Mouse (Mus musculus): ENCODE results near the gene Ucma.

Gene Ucma

DNA sequence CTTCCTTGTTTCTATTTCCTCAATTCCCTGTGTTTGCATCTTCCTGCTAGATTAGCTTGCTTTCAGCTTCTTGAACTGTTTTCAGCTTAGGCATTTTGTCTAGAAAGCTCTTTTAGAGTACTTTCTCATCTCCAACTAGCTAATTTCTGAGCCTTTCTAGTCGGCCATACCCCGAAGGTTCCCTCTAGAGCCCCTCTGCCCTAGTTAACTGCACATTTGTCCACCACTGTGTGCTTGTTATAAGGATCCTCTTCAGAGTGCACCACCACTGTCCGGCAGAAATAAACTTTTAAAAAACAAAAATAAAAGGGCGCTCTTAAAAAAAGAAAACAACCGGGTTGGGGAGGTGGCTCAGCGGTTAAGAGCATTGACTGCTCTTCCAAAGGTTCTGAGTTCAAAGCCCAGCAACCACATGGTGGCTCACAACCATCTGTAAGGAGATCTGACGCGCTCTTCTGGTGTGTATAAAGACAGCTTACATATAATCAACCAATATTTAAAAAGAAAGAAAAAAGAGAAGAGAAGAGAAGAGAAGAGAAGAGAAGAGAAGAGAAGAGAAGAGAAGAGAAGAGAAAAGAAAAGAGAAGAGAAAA, 36.1 kb downstream of the Ucma start:
- DNase-seq = no peak

DNA sequence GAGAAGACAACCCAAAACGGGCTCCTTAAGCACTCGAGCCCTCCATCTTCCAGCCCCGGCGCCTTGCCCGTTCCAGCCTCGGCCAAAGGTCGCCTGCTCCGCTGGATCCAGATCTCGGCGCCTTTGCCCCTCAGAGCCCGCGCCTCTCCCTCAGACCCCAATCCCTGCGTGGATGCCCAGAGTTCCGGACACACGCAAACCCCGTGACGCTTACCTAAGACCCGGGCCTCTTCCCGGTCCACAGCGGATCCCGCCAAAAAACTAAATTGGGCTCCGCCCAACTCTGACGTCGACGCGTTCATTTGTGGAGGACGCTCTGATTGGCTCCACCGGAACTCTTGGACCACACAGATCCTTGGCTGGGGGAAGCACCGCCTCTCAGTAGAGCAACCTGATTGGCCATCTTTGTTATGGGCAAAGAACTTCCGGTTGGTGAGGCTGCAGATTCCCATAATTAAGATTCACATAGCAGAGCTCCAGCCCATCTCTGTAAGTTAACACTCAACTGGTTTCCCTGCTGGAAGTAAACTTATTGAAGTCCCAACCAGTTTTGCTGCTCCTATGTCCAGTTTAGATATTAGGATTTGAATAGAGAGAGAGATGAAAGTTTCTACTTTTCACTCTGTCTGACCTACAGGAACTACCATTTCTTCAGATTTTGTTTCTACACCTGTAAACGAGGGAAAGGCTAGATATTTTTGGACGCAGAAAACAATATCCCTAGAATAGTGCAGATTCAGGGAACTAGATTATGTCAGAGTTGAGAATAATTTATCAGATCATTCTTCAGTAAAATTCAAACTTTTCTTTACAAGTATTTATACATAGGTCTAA, 36.8 kb downstream of the Ucma start, which contains the start of gene Mcm10:
Gene Mcm10 (minus strand): TSS at position 301 of the 834 bp plus-strand sequence.
- DNase-seq = peak; percentile 96

DNA sequence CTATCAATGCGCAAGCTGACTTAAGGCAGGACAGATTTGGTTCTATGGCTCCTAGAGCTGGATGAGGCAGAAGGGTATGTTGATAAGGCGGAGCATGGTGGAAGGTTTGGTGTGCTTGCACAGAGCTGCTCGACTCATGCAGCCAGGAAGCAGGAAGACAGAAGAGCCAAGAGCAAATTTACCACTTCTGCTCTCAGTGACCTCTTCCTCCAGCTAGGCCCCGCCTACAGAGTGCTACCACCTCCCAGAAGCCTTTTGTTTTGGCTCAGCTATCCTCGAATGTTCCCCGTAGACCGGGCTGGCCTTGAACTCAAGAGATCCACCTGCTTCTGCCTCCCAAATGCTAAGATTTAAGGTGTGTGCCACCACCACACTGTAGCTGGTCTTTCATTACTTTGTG, 38.7 kb downstream of the Ucma start:
- no peak for DNase-seq

DNA sequence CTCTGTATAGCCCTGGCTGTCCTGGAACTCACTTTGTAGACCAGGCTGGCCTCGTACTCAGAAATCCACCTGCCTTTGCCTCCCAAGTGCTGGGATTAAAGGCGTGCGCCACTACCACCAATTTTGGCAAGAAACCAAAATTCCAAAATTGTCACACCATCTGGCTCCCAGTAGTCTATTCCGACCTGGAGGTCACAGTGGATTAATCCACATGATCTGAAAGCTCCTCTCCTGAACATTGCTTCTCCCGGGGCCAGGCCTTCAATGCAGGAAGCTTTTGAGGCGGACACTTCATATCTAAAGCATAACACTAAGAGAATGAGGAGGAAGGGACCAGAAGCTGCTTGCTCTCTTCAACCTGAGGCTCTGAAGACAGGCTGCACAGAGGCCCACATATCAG, 39.6 kb downstream of the Ucma start:
- no peak for DNase-seq

DNA sequence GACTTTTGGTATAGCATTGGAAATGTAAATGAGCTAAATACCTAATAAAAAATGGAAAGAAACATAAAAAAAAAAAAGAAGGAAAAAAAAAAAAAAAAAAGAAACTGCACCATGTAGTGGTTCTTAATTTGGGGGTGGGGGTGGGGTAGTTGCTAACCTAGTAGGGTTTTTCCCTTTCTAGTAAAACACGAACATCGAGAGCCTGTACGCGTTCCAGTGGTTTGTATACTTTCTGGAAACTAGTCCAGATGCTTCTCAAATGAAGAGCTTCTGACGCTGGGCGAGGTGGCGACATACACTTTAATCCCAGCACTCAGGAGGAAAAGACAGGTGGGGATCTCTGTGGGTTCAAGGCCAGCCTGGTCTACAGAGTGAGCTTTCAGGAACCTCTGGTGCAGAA, 41.0 kb downstream of the Ucma start:
- no peak for DNase-seq

DNA sequence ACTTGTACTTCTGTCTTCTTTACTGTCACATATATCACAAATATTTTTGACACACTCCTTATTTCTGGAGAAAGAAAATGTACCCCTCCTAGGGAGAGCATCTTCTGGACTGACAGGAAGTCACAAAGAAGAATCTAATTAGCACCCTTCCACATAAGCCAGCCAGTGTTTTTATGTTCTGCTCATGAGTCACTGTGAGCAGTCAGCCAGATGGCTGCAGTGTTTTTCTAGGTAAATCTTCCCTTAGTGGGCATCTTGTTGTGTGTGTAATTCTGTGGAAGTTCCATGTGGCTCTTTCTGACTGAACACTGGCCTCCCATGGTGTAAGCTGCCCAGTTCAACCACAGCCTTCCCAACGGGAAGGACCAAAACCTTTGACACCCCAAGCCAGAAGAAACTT, 43.8 kb downstream of the Ucma start:
- DNase-seq = no peak

DNA sequence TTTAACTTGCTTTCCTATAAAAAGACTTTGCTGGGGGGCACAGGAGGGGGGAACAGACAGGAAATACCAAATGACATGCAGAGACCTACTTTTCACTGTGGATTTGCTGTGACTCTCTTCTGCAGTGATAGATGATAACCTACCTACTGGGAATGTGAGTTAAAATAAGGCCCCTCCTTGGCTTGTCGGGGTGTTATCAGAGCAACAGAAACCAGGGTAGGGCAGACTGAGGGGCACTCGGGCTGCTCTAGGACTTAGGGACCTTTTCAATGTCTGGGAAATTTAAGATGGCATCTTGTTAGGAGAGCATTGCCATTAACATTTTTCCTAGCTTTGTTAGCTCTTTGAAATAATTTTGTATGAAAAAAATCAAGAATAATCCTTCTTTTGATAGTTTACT, 47.4 kb downstream of the Ucma start:
- DNase-seq = no peak

DNA sequence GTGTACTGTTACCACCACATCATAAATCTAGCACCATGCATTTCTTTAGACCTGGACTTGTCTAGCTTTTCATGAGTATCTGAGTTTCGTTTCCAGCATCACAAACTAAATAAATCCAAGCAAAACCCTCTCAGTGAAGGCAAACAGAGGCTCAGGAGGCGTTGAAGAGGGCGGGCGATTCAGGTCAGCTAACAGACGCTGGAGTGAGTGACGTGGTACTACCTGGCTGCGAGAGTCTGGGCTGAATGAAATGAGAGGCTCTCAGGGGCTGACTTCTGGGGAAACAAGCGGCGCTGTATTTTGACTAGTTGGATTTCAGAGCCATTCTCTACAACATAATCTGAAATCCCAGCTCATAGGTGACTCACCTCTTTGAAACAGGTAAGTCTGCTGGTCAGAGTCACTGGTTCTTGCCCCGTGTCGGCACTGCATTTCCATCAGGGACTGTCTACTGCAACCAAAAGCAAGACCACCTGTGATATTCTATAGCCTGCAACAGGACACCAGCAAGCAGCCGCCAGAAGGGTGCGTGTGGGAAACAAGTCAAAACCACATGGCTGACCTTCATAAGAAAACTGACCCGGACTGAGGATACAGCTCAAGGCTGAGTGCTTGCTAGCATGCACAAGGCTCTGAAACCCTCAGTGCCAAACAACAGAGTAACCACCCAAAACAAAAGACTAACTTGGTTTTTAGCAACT, 47.9 kb downstream of the Ucma start:
- DNase-seq = no peak

DNA sequence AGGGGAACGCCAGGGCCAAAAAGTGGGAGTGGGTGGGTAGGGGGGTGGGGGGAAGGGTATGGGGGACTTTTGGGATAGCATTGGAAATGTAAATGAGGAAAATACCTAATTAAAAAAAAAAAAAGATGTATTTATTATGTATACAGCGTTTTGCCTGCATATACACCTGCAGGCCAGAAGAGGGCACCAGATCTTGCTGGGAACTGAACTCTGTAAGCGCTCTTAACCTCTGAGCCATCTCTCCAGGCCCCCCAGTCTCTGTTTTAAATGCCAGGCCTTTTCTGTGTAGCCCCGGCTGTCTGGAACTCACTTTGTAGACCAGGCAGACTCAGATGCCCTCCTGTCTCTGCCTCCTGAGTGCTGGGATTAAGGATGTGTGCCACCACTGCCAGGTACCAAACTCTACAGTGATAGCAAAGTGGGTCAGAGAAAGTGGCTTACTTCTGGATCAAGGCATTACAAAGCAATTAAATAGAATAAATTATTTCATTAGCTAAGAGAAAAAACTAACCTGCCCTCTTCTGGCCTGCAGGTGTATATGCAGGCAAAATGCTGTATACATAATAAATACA, 49.3 kb downstream of the Ucma start:
- no peak for DNase-seq

DNA sequence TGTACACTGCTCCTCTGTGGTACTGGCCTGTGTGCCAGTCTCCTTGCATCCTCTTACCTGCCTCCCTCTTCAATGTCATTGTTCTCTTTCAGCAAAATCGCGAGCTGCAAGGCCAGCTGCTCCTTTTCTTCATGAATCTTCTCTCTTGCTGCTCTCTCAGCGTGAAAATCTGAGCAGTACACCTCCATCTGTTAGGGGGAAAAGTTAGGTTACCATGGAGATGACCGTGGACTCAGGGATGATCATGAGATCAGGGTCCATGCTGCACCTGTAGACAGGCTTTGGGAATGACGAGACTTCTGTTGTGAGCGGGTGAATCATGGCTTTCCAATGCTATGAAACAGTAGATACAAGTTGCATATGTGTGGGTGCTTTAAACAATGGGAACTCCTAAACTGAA, 51.1 kb downstream of the Ucma start:
- no peak for DNase-seq

DNA sequence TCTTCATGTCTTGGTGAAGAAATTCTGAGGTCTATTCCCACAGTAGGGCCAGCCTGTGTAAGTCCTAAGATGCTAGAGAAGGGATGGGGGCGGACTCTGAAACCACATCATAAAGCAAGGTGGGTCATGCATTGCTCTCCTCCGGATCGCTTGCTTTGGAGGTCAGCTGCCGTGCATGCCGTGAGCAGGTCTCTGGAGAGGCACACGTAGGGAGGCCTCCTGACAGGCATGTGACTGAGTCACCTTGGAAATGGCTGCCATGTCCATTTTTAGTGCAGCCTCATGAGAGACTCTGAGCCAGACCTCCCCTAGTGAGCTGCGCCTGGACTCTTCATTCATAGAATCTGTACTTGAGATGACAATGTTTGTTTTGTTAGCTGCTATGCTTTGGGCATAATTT, 52.1 kb downstream of the Ucma start:
- DNase-seq = no peak

DNA sequence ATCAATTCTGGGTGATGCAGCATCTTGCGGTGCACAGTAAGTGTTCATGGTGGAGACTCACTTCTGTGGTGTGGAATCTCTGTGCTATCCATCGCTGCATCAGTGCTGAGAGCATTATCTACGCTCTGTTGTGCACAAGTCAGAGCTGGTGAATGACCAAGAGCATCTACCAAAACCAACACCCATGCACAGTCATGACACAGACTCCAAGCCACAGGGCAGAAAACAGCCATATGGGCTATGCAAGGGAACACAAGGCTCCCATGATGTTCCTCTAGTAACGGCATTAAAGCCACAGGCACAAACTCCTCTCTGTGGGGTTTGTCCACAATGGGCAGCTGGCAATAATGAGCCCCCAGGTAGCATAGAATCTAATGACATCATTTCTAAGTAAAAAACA, 53.9 kb downstream of the Ucma start:
- no peak for DNase-seq

DNA sequence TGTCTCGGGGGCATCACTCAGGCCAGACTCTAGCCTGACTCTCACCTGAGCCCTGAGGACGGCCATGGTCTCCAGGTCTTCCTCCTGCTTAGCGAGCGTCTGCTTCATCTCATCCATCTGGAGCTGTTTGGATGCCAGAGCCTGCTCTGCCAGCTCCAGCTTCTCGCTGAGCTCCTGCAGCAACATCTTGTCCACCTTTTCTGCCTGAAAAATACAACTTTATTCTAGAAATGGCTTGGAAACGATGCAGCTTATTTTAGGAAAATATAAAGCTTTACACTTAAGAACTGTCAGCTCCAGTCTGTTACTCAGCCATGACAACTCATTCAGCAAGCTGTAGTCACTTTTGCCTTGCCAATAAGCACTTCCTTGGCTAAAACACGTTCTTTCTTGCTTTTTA, 55.3 kb downstream of the Ucma start:
- no peak for DNase-seq

DNA sequence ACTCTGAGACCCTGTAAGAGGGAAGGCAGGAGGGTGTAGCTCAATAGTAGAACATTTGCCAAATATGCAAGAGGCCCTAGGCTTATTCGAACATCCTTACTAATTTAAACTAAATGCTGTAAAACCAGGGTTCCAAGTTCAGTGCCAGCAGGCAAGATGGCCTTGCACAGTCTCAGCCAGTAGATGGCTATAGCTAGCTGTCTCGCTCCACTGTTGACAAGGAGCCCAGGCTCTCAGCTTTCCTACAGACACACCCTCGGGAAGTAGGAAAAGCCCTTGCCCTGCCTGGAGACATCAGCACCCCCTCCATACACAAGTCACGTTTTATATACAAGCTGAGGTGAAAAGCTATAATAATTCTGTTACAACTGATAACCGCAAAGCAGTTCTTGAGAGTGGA, 56.7 kb downstream of the Ucma start:
- no peak for DNase-seq

DNA sequence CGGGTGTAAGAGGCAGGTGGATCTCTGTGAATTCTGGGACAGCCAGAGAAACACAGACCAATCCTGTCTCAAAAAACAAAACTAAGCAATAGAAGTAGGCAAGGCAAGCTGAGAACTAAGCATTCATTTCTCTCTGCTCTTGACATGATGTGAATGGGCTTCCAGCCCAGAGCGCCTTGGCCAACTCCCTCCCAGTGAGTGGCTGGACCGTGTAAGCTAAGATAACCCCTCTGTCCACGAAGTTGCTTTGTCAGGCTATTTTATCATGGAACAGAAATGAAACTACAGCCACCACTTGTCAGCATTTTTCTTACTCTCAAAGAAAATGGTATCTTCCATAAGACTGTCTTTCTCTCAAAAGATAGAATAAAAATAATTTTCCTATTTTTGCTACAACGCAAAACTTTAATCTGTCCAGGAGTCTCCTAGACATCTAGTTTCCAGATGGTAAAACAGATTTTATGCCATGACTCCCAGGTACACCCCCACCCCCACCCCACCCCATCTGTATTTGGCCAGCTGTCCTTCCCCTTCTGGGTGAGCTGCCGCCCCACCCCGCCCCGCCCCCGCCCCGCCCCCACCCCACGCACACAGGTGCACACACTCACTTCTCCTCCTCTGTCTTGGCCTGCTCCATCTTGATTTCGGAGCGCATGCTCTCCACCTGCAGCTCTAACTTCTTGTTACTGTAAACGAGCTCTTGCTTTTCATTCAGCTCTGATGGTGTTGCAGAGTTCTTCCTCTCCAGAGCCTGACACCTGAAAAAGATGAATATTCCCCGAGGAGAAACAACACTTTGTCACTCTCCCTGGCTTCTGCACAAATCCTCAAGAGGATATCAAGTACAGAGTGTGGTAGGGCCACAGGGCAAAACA, 57.9 kb downstream of the Ucma start:
- DNase-seq = peak; percentile 19

DNA sequence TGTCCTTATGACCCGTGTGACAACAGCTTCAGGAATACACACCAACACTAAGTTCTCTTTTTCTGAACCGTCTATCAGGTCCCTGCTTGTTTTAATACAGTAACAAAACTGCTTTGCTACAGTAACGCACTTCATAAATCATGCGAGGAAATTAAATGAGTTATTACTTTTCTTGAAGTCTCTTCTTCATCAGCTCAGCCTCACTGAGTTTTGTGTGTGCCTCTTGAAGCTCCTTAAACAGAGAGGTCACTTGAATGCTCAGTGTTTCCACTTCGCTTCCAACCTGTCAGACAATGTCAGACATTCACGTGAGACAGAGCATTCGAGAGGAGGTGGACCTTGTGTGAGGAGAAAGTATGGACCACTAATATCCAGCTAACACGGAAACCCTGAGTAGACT, 58.9 kb downstream of the Ucma start:
- no peak for DNase-seq

DNA sequence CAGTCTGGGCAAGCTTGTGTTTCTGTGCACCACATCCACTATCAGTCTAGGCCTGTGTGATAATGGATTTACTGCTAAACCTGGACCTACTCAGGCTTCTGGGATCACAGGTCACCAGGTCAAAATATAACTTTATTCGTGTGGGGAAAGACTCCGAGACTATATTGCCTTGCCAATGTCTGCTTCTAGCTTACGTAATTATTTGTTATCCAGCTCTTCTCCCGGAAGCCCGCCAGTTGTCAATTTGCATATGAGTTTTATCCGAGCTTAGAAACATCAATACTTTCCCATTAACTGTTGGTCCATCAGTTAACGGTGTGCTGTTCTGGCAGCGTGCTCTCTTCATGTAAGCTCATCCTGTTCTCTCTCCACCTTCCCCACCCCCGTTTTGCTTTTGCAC, 59.3 kb downstream of the Ucma start:
- DNase-seq = no peak
